Mouse (Mus musculus) hindbrain, postnatal 0 days (tissue): ENCODE data around the gene Actg1. TPM values are rescaled to one million over a fixed set of nuclear protein-coding genes. Genes with fewer than 3 reads are reported as not detected.

ENCODE experiments used
- ATAC-seq: fragments of 200-750 bp; cut with Nextera tagmentation; 2 replicates; pipeline ENCODE4 v1.8.0; 2017; ENCODE audit warnings: mild to moderate bottlenecking, moderate TSS enrichment, moderate library complexity
- DNase-seq: peaks from one replicate; pipeline ENCODE4 v3.0.0-alpha.2; 2015; ENCODE audit warnings: low spot score
- H3K27ac ChIP-seq: fragments of 300-500 bp; sonication (generic); 2 replicates; pipeline ENCODE4 v1.5.1; 2014; ENCODE audit warnings: mild to moderate bottlenecking
- H3K27me3 ChIP-seq: fragments of 300-500 bp; sonication (generic); 2 replicates; pipeline ENCODE4 v1.6.1; 2014; ENCODE audit warnings: low read length, mixed read lengths; ENCODE audit not compliant: insufficient read depth
- H3K36me3 ChIP-seq: fragments of 300-500 bp; sonication (generic); 2 replicates; pipeline ENCODE4 v1.6.1; 2014; ENCODE audit warnings: low read length, mixed read lengths; ENCODE audit not compliant: insufficient read depth
- H3K4me1 ChIP-seq: fragments of 300-500 bp; sonication (generic); 2 replicates; pipeline ENCODE4 v1.6.1; 2014; ENCODE audit warnings: antibody characterized with exemption, low read length, mixed read lengths; ENCODE audit not compliant: insufficient read depth
- H3K4me2 ChIP-seq: fragments of 300-500 bp; sonication (generic); 2 replicates; pipeline ENCODE4 v1.6.1; 2014; ENCODE audit warnings: low read depth, mild to moderate bottlenecking, low read length, moderate library complexity, mixed read lengths
- H3K4me3 ChIP-seq: fragments of 300-500 bp; sonication (generic); 2 replicates; pipeline ENCODE4 v1.5.1; 2014; ENCODE audit warnings: low read length
- H3K9ac ChIP-seq: fragments of 300-500 bp; sonication (generic); replicated peaks from 2 replicates; pipeline ENCODE4 v1.6.1; 2014; ENCODE audit warnings: mild to moderate bottlenecking, low read length, moderate library complexity, mixed read lengths
- H3K9me3 ChIP-seq: fragments of 300-500 bp; sonication (generic); 2 replicates; pipeline ENCODE4 v1.6.1; 2016; ENCODE audit warnings: low read length, mixed read lengths
- CTCF ChIP-seq: IDR thresholded peaks from 2 replicates; pipeline ENCODE4 v1.5.1; 2016; ENCODE audit warnings: antibody characterized with exemption, control low read depth, low read depth
- WGBS: fragments of 180-500 bp; shearing (Covaris S2); extraction: QIAGEN DNeasy Blood & Tissue Kit; methylation state at CpG from one replicate; pipeline ENCODE4 v1.1.7; 2014; 5-methylcytosine and 5-hydroxymethylcytosine counted together
- microRNA-seq, 2 experiments: library from miRNA; unstranded; fragments of <30 nt; microRNA quantifications; one replicate each; pipeline ENCODE4; 2016
- polyA plus RNA-seq: library from polyadenylated mRNA; unstranded; fragments of >200 nt; fragmentation: Nextera tagmentation; extraction: Ambion mirVana; gene quantifications from 2 replicates; pipeline ENCODE4 v1.2.1, GENCODE M21; 2015
- total RNA-seq: library from RNA; depleted of rRNA; stranded (reverse); fragments of >200 nt; gene quantifications from 2 replicates; pipeline ENCODE4 v1.2.3, GENCODE M21; 2014; rRNA removed

Actg1 gene
- total and polyA plus RNA-seq, 2 experiments from 2014 or later = 2,410 to 3,639 TPM

GRCm38 (mm10) chr11:120298441-120299141, 49.8 kb downstream of the Actg1 start:
- no peak overlapping the region for H3K4me3 ChIP-seq
- TF ChIP-seq CTCF = no peak
- no peaks in the 10 kb centered on the region for H3K27me3 ChIP-seq
- no peaks in the 10 kb centered on the region for H3K36me3 ChIP-seq
- H3K4me1 ChIP-seq = 0 out of 2 replicates have a peak, but pooled peaks cover 5% of the 10 kb centered on the region
- H3K9me3 ChIP-seq = no peaks in the 10 kb centered on the region
- DNase-seq (no peak), ATAC-seq (no peak)
- H3K27ac ChIP-seq = no peak overlapping the region
- H3K4me2 ChIP-seq = no peak overlapping the region
- no peak overlapping the region for H3K9ac ChIP-seq
- WGBS = 79% methylated on average over 4 of the region's 4 CpGs

- ATAC-seq = peak; percentile 39; the same call in 1 of the 2 replicates
- H3K36me3 ChIP-seq = no peaks in the 10 kb centered on the region
- peak; percentile 46 for DNase-seq
- H3K27me3 ChIP-seq = no peaks in the 10 kb centered on the region
- no peak overlapping the region for H3K27ac ChIP-seq
- H3K4me3 ChIP-seq = no peak overlapping the region
- H3K9ac ChIP-seq = no peak overlapping the region
- no peaks in the 10 kb centered on the region for H3K9me3 ChIP-seq
- H3K4me1 ChIP-seq = 0 out of 2 replicates have a peak, but pooled peaks cover 5% of the 10 kb centered on the region
- no peak overlapping the region for H3K4me2 ChIP-seq
- WGBS = 63% methylated on average over 7 of the region's 7 CpGs
- no peak for TF ChIP-seq CTCF
Observed at GRCm38 (mm10) chr11:120297767-120298166, 50.6 kb downstream of the Actg1 start.

GRCm38 (mm10) chr11:120296305-120297144, 51.8 kb downstream of the Actg1 start:
- Histone ChIP-seq H3K4me2 (no peak overlapping the region), H3K36me3 (no peaks in the 10 kb centered on the region), H3K4me3 (no peak overlapping the region), H3K4me1 (0 out of 2 replicates have a peak, but pooled peaks cover 5% of the 10 kb centered on the region), H3K27ac (no peak overlapping the region), H3K27me3 (no peaks in the 10 kb centered on the region), H3K9ac (no peak overlapping the region), H3K9me3 (no peaks in the 10 kb centered on the region)
- ATAC-seq (peak; percentile 50; the same call in 1 of the 2 replicates), DNase-seq (no peak)
- 25% methylated on average over 13 of the region's 13 CpGs for WGBS
- no peak for TF ChIP-seq CTCF

Small RNA genes lying within 50 kb of the gene (microRNA-seq; reads per million reads assigned to microRNA genes)
- 0 reads per million in 2 experiments for gene Gm23419
- gene Mir6935 = 4.7 to 4.8 reads per million in 2 experiments

Other genes starting within 250 kb of the Actg1 start
- 30.6 and 31.6 TPM in 2 replicates for gene Tepsin, start 249.8 kb downstream of the Actg1 start, total RNA-seq
- gene Tepsin, start 249.8 kb downstream of the Actg1 start, polyA plus RNA-seq = 13.8 and 14.8 TPM in 2 replicates
- 56.1 and 82.6 TPM in 2 replicates for gene Ndufaf8, start 249.6 kb downstream of the Actg1 start, total RNA-seq
- 62.7 and 70.2 TPM in 2 replicates for gene Ndufaf8, start 249.6 kb downstream of the Actg1 start, polyA plus RNA-seq
- 167 and 178 TPM in 2 replicates for gene Slc38a10, start 197.2 kb downstream of the Actg1 start, total RNA-seq
- gene Slc38a10, start 197.2 kb downstream of the Actg1 start, polyA plus RNA-seq = 95.9 and 101 TPM in 2 replicates
- gene Bahcc1, start 115.6 kb downstream of the Actg1 start, total RNA-seq = 31.1 and 43.1 TPM in 2 replicates
- 8.8 and 9.1 TPM in 2 replicates for gene Bahcc1, start 115.6 kb downstream of the Actg1 start, polyA plus RNA-seq
- 3.0 and 9.0 TPM in 2 replicates for gene Fscn2, start 13.0 kb upstream of the Actg1 start, total RNA-seq
- 1.5 and 1.9 TPM in 2 replicates for gene Fscn2, start 13.0 kb upstream of the Actg1 start, polyA plus RNA-seq
- gene Faap100, start 30.2 kb upstream of the Actg1 start, total RNA-seq = 175 and 178 TPM in 2 replicates
- gene Faap100, start 30.2 kb upstream of the Actg1 start, polyA plus RNA-seq = 74.6 and 76.4 TPM in 2 replicates
- gene Nploc4, start 89.2 kb upstream of the Actg1 start, total RNA-seq = 65.8 and 76.3 TPM in 2 replicates
- 27.1 and 28.3 TPM in 2 replicates for gene Nploc4, start 89.2 kb upstream of the Actg1 start, polyA plus RNA-seq
- gene Tspan10, start 94.1 kb upstream of the Actg1 start, total RNA-seq = not detected in 2 replicates
- not detected in 2 replicates for gene Tspan10, start 94.1 kb upstream of the Actg1 start, polyA plus RNA-seq
- gene Pde6g, start 105.0 kb upstream of the Actg1 start, total RNA-seq = not detected in 2 replicates
- gene Pde6g, start 105.0 kb upstream of the Actg1 start, polyA plus RNA-seq = 0.23 TPM in 1 of 2 replicates, not detected in the other
- gene Oxld1, start 109.5 kb upstream of the Actg1 start, total RNA-seq = 11.7 and 11.9 TPM in 2 replicates
- 13.3 and 13.6 TPM in 2 replicates for gene Oxld1, start 109.5 kb upstream of the Actg1 start, polyA plus RNA-seq
- 10.4 and 15.4 TPM in 2 replicates for gene Ccdc137, start 109.6 kb upstream of the Actg1 start, total RNA-seq
- 17.3 and 18.7 TPM in 2 replicates for gene Ccdc137, start 109.6 kb upstream of the Actg1 start, polyA plus RNA-seq
- 67.2 and 113 TPM in 2 replicates for gene Arl16, start 119.1 kb upstream of the Actg1 start, total RNA-seq
- 71.2 and 73.0 TPM in 2 replicates for gene Arl16, start 119.1 kb upstream of the Actg1 start, polyA plus RNA-seq
- gene Mrpl12, start 136.1 kb upstream of the Actg1 start, total RNA-seq = 37.5 and 52.4 TPM in 2 replicates
- 147 and 155 TPM in 2 replicates for gene Mrpl12, start 136.1 kb upstream of the Actg1 start, polyA plus RNA-seq
- gene Slc25a10, start 143.3 kb upstream of the Actg1 start, total RNA-seq = 41.3 and 52.5 TPM in 2 replicates
- 28.0 and 28.8 TPM in 2 replicates for gene Slc25a10, start 143.3 kb upstream of the Actg1 start, polyA plus RNA-seq
- gene Gcgr, start 182.2 kb upstream of the Actg1 start, total RNA-seq = 0.99 and 3.1 TPM in 2 replicates
- 1.0 TPM in 2 replicates for gene Gcgr, start 182.2 kb upstream of the Actg1 start, polyA plus RNA-seq
- gene Mcrip1, start 201.2 kb upstream of the Actg1 start, total RNA-seq = 144 and 192 TPM in 2 replicates
- gene Mcrip1, start 201.2 kb upstream of the Actg1 start, polyA plus RNA-seq = 250 and 257 TPM in 2 replicates
- gene Ppp1r27, start 202.6 kb upstream of the Actg1 start, total RNA-seq = not detected in 2 replicates
- not detected in 2 replicates for gene Ppp1r27, start 202.6 kb upstream of the Actg1 start, polyA plus RNA-seq
- gene P4hb, start 224.7 kb upstream of the Actg1 start, total RNA-seq = 147 and 174 TPM in 2 replicates
- gene P4hb, start 224.7 kb upstream of the Actg1 start, polyA plus RNA-seq = 222 TPM in 2 replicates
- 252 and 297 TPM in 2 replicates for gene Arhgdia, start 233.1 kb upstream of the Actg1 start, total RNA-seq
- gene Arhgdia, start 233.1 kb upstream of the Actg1 start, polyA plus RNA-seq = 403 and 425 TPM in 2 replicates
- gene Alyref, start 249.8 kb upstream of the Actg1 start, total RNA-seq = 95.2 and 114 TPM in 2 replicates
- 185 and 189 TPM in 2 replicates for gene Alyref, start 249.8 kb upstream of the Actg1 start, polyA plus RNA-seq
- 38.0 and 39.6 TPM in 2 replicates for gene Anapc11, start 249.9 kb upstream of the Actg1 start, total RNA-seq
- 198 and 200 TPM in 2 replicates for gene Anapc11, start 249.9 kb upstream of the Actg1 start, polyA plus RNA-seq